Mouse (Mus musculus): ENCODE results near the gene Skint1. TPM values are rescaled to one million over a fixed set of nuclear protein-coding genes. Genes with fewer than 3 reads are reported as not detected.

Skint1 gene
- polyA plus RNA-seq (2014; fragmentation: Illumina TruSeq; extraction: RNeasy Lipid Tissue Mini Kit (QIAGEN cat#74804); ENCODE audit: low replicate concordance): not detected

GRCm38 (mm10) chr4:112005969-112006368 is at the start of gene Skint1:
Gene Skint1, plus strand, starts transcription at chr4:112006269.

GRCm38 (mm10) chr4:111972623-111973022 is 33.4 kb upstream of the Skint1 start, which contains the start of gene Skint7:
Gene Skint7, plus strand, starts transcription at chr4:111972923.

GRCm38 (mm10) chr4:112071716-112072115 is 65.6 kb downstream of the Skint1 start, which contains the start of gene Skint4:
Gene Skint4, plus strand, starts transcription at chr4:112072016.

Other genes with a start within 250 kb of the Skint1 start
- 32.0 TPM for gene Slc5a9, start 103.4 kb upstream of the Skint1 start, polyA plus RNA-seq (2014; fragmentation: Illumina TruSeq; extraction: RNeasy Lipid Tissue Mini Kit (QIAGEN cat#74804); ENCODE audit: low replicate concordance)
- gene Skint8, start 86.9 kb upstream of the Skint1 start, polyA plus RNA-seq (2014; fragmentation: Illumina TruSeq; extraction: RNeasy Lipid Tissue Mini Kit (QIAGEN cat#74804); ENCODE audit: low replicate concordance): not detected
- gene Skint7, start 33.3 kb upstream of the Skint1 start, polyA plus RNA-seq (2014; fragmentation: Illumina TruSeq; extraction: RNeasy Lipid Tissue Mini Kit (QIAGEN cat#74804); ENCODE audit: low replicate concordance): not detected
- not detected for gene Skint4, start 65.7 kb downstream of the Skint1 start, polyA plus RNA-seq (2014; fragmentation: Illumina TruSeq; extraction: RNeasy Lipid Tissue Mini Kit (QIAGEN cat#74804); ENCODE audit: low replicate concordance)
- 1.5 TPM for gene Skint3, start 226.0 kb downstream of the Skint1 start, polyA plus RNA-seq (2014; fragmentation: Illumina TruSeq; extraction: RNeasy Lipid Tissue Mini Kit (QIAGEN cat#74804); ENCODE audit: low replicate concordance)